Mouse (Mus musculus) CH12.LX (cell line): ENCODE results near the gene Suco. TPM values are rescaled to one million over a fixed set of nuclear protein-coding genes. Genes with fewer than 3 reads are reported as not detected.
A peak's percentile ranks its signal among the peaks of the same experiment; 100 is the strongest.

Source experiments
- DNase-seq: peaks from one replicate; pipeline ENCODE4 v3.0.0-alpha.2; 2013; ENCODE audit errors: extremely low read depth
- H3K27ac ChIP-seq: 2 replicates; pipeline ENCODE4 v1.5.1; 2012; ENCODE audit warnings: low read depth, mild to moderate bottlenecking, control low read depth, moderate library complexity; ENCODE audit not compliant: insufficient read depth
- H3K27me3 ChIP-seq: replicated peaks from 2 replicates; pipeline ENCODE3; 2012; ENCODE audit warnings: inconsistent platforms
- H3K36me3 ChIP-seq, 2 experiments: replicated peaks in 1 of 2; 2 replicates each; pipeline versions ENCODE3 to v1.6.1; 2012; ENCODE audit warnings: inconsistent platforms in 1 of 2, low read length in 1 of 2, mild to moderate bottlenecking in 1 of 2, mixed read lengths in 1 of 2, moderate library complexity in 1 of 2; ENCODE audit not compliant: control insufficient read depth in 1 of 2, insufficient read depth in 1 of 2
- H3K4me1 ChIP-seq, 2 experiments: 2 replicates each; pipeline ENCODE4 v1.6.1; 2012; ENCODE audit warnings: inconsistent platforms in 1 of 2, moderate library complexity in 1 of 2; ENCODE audit not compliant: insufficient read depth in 2 of 2, control insufficient read depth in 1 of 2
- H3K4me2 ChIP-seq: 2 replicates; pipeline ENCODE4 v1.6.1; 2012; ENCODE audit warnings: low read depth, mild to moderate bottlenecking, control low read depth; ENCODE audit not compliant: poor library complexity, insufficient read depth, severe bottlenecking
- H3K4me3 ChIP-seq, 3 experiments: fragments of 150-350 bp in 1 of 3; sonication (generic) in 1 of 3; replicated peaks in 1 of 3; 2 replicates each; pipeline versions ENCODE3 to v1.5.1; 2011 to 2012; ENCODE audit warnings: low read depth in 2 of 3, low read length in 2 of 3, mild to moderate bottlenecking in 2 of 3, moderate library complexity in 2 of 3, control low read depth in 1 of 3, improper control_type of control experiment in 1 of 3, inconsistent platforms in 1 of 3, mixed read lengths in 1 of 3; ENCODE audit not compliant: poor library complexity in 1 of 3
- H3K79me2 ChIP-seq: replicated peaks from 2 replicates; pipeline ENCODE4 v1.6.1; 2012; ENCODE audit warnings: mild to moderate bottlenecking, moderate library complexity; ENCODE audit not compliant: control insufficient read depth, poor library complexity, insufficient read depth, severe bottlenecking; ENCODE audit errors: extremely low read depth
- H3K9ac ChIP-seq: 2 replicates; pipeline ENCODE4 v1.6.1; 2012; ENCODE audit warnings: low read depth, mild to moderate bottlenecking, control low read depth, moderate library complexity; ENCODE audit not compliant: insufficient read depth
- H3K9me3 ChIP-seq: replicated peaks from 2 replicates; pipeline ENCODE3; 2012; ENCODE audit warnings: low read length, inconsistent platforms, mixed read lengths
- CHD1 ChIP-seq: IDR thresholded peaks from 2 replicates; pipeline ENCODE4 v1.6.1; 2012; ENCODE audit warnings: low read depth, low read length, improper control_type of control experiment, inconsistent platforms
- CHD2 ChIP-seq: IDR thresholded peaks from 2 replicates; pipeline ENCODE4 v1.6.1; 2011; ENCODE audit warnings: low read length, improper control_type of control experiment
- EP300 ChIP-seq: IDR thresholded peaks from 2 replicates; pipeline ENCODE4 v1.6.1; 2011; ENCODE audit warnings: low read length, improper control_type of control experiment
- ETS1 ChIP-seq: conservative IDR thresholded peaks from 2 replicates; pipeline ENCODE4 v1.6.1; 2012; ENCODE audit warnings: low read depth, mild to moderate bottlenecking, inconsistent platforms, low read length, improper control_type of control experiment, moderate library complexity
- HCFC1 ChIP-seq: IDR thresholded peaks from 2 replicates; pipeline ENCODE4 v1.6.1; 2012; ENCODE audit warnings: low read depth, mild to moderate bottlenecking, inconsistent platforms, low read length, improper control_type of control experiment
- IRF4 ChIP-seq: IDR thresholded peaks from 2 replicates; pipeline ENCODE4 v1.6.1; 2014; ENCODE audit warnings: low read depth, mild to moderate bottlenecking, inconsistent platforms, low read length, improper control_type of control experiment
- JUN ChIP-seq: IDR thresholded peaks from 2 replicates; pipeline ENCODE4 v1.6.1; 2011; ENCODE audit warnings: low read depth, mild to moderate bottlenecking, low read length, improper control_type of control experiment, moderate library complexity; ENCODE audit not compliant: insufficient read depth
- JUND ChIP-seq: conservative IDR thresholded peaks from 2 replicates; pipeline ENCODE4 v1.6.1; 2011; ENCODE audit warnings: low read depth, low read length, improper control_type of control experiment
- MAX ChIP-seq: IDR thresholded peaks from 2 replicates; pipeline ENCODE4 v1.6.1; 2011; ENCODE audit warnings: low read length, improper control_type of control experiment
- MEF2A ChIP-seq: IDR thresholded peaks from 2 replicates; pipeline ENCODE4 v1.6.1; 2014; ENCODE audit warnings: low read depth, mild to moderate bottlenecking, inconsistent platforms, low read length, improper control_type of control experiment, borderline replicate concordance
- MXI1 ChIP-seq: IDR thresholded peaks from 2 replicates; pipeline ENCODE4 v1.6.1; 2011; ENCODE audit warnings: mild to moderate bottlenecking, low read depth, low read length, improper control_type of control experiment
- MYC ChIP-seq: IDR thresholded peaks from 2 replicates; pipeline ENCODE4 v1.6.1; 2011; ENCODE audit warnings: low read depth, mild to moderate bottlenecking, improper control_type of control experiment, low read length
- NRF1 ChIP-seq: IDR thresholded peaks from 2 replicates; pipeline ENCODE4 v1.6.1; 2014; ENCODE audit warnings: low read depth, mild to moderate bottlenecking, inconsistent platforms, low read length, improper control_type of control experiment, moderate library complexity
- PAX5 ChIP-seq: IDR thresholded peaks from 2 replicates; pipeline ENCODE4 v1.6.1; 2012; ENCODE audit warnings: low read length, inconsistent platforms, mixed read lengths
- RAD21 ChIP-seq: IDR thresholded peaks from 2 replicates; pipeline ENCODE4 v1.6.1; 2011; ENCODE audit warnings: low read depth, mild to moderate bottlenecking, low read length, improper control_type of control experiment, moderate library complexity
- SIN3A ChIP-seq: IDR thresholded peaks from 2 replicates; pipeline ENCODE4 v1.6.1; 2012; ENCODE audit warnings: low read length, improper control_type of control experiment, inconsistent platforms
- TBP ChIP-seq: conservative IDR thresholded peaks from 2 replicates; pipeline ENCODE4 v1.6.1; 2011; ENCODE audit warnings: low read depth, low read length, improper control_type of control experiment
- TCF12 ChIP-seq: IDR thresholded peaks from 2 replicates; pipeline ENCODE4 v1.6.1; 2014; ENCODE audit warnings: low read depth, mild to moderate bottlenecking, inconsistent platforms, low read length, improper control_type of control experiment
- ZC3H11A ChIP-seq: IDR thresholded peaks from 2 replicates; pipeline ENCODE4 v1.6.1; 2012; ENCODE audit warnings: low read depth, mild to moderate bottlenecking, inconsistent platforms, low read length, improper control_type of control experiment
- ZKSCAN1 ChIP-seq: IDR thresholded peaks from 2 replicates; pipeline ENCODE4 v1.6.1; 2012; ENCODE audit warnings: low read depth, inconsistent platforms, low read length, improper control_type of control experiment, borderline replicate concordance
- ZMIZ1 ChIP-seq: IDR thresholded peaks from 2 replicates; pipeline ENCODE4 v1.6.1; 2012; ENCODE audit warnings: low read depth, mild to moderate bottlenecking, inconsistent platforms, low read length, improper control_type of control experiment
- dilution Hi-C: fragments of 300-500 bp; cut with MboI; formaldehyde crosslinking; loops from 2 replicates; pipeline ENCODE4 v1.14.3; 2020; ENCODE audit warnings: low sequenced_read_pairs; ENCODE audit not compliant: extremely low pct_unique_long_range_greater_than_20kb, extremely low pct_ligation_motif_present
- in situ Hi-C: fragments of 300-500 bp; cut with MboI; formaldehyde crosslinking; loops from 3 replicates; pipeline ENCODE4 v1.14.3; 2019; ENCODE audit warnings: low sequenced_read_pairs, low pct_ligation_motif_present, low pct_unique_long_range_greater_than_20kb, mixed read lengths
- polyA plus RNA-seq: library from polyadenylated mRNA; unstranded; fragments of >175 nt; gene quantifications from 2 replicates; pipeline ENCODE4 v1.2.1, GENCODE M21; 2012; ENCODE audit warnings: low read depth; ENCODE audit not compliant: insufficient read length
- total RNA-seq, 2 experiments: library from RNA; depleted of rRNA; stranded (reverse); fragments of 300-350 nt in 1 of 2; fragments of >200 nt in 1 of 2; gene quantifications; 2 replicates each; pipeline ENCODE4 v1.2.3; 2012 to 2014

The Suco gene
- total and polyA plus RNA-seq, 3 experiments: 21.8 to 41.9 (median 36.1) TPM

DNA sequence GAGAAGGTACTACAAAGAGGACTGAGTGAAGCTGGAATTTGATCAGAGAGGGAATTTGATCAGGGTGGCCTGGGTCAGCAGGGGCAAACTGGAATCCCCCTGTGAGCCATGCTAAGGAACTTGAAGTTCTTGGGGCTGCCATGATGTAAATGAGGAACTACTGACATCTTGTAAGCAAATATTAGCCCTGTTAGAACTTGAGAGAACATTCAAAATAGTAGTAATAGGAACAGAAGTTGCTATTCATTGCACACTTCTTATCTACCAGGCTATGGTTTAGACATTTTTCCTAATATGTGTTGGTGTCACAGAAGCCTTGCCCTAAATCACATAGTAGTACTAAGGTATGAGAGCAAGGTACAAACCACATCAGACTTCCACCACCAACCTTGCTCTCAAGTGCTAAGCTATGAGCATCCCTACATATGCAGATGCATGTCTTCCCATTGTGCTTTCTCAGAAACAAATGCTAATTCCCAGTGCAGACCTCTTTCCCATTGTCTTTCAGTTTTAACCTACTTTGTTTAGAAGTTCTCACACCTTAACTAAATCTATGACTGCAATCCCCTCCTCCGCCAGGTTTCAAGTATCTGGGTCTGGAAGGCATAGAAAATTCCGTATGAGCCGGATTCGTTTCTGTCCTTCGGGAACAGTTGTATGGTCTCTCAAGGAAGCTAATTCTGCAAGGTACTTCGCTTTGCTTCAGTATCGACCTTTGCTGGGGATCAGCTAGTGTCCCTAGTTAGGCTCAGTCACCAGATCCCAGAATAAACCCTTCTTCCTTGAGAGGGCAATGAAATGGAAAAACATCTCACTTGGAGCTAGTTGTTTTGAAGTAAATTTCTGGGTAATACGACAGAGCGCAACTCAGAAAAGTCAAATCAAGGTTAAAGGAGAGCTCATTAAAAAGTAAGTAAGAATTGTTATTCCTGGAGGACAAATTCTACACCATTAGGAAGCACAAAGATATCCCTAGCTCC, 44.3 kb upstream of the Suco start:
- H3K27ac ChIP-seq: peak overlapping the region; percentile 90
- no peaks in the 10 kb centered on the region for H3K36me3 ChIP-seq
- no peaks in the 10 kb centered on the region for H3K9me3 ChIP-seq
- no peaks in the 10 kb centered on the region for H3K27me3 ChIP-seq
- H3K79me2 ChIP-seq: no peaks in the 10 kb centered on the region
- TF ChIP-seq IRF4: peak; percentile 57
- TF ChIP-seq CHD1: peak; percentile 90
- TF ChIP-seq ETS1: peak; percentile 19; the same call in 1 of the 2 replicates
- 0 out of 2 replicates have a peak, but pooled peaks have one; percentile 28 for TF ChIP-seq TCF12
- no peak for TF ChIP-seq JUN
- TF ChIP-seq ZMIZ1: no peak
- no peak for TF ChIP-seq ZKSCAN1
- no peak for TF ChIP-seq JUND
- TF ChIP-seq NRF1: no peak
- peak; percentile 63; the same call in 1 of the 2 replicates for TF ChIP-seq CHD2
- TF ChIP-seq MXI1: 0 out of 2 replicates have a peak, but pooled peaks have one; percentile 15
- peak; percentile 24; the same call in 1 of the 2 replicates for TF ChIP-seq MAX
- TF ChIP-seq PAX5: no peak
- peak; percentile 43; the same call in 1 of the 2 replicates for TF ChIP-seq MEF2A
- TF ChIP-seq TBP: peak; percentile 32; the same call in 1 of the 2 replicates
- TF ChIP-seq HCFC1: peak; percentile 32
- no peak for TF ChIP-seq SIN3A
- 0 out of 2 replicates have a peak, but pooled peaks have one; percentile 38 for TF ChIP-seq MYC
- no peak for TF ChIP-seq ZC3H11A
- TF ChIP-seq EP300: peak; percentile 53; the same call in 1 of the 2 replicates
- TF ChIP-seq RAD21: no peak
- H3K4me1 ChIP-seq: peaks cover 38 to 80% of the 10 kb centered on the region in 2 experiments
- H3K9ac ChIP-seq: peak overlapping the region; percentile 70
- in situ Hi-C loops: no loop called here
- dilution Hi-C loops: no loop called here
- H3K4me2 ChIP-seq: peak overlapping the region; percentile 79
- no peak overlapping the region for H3K4me3 ChIP-seq
- DNase-seq: no peak
